Mouse (Mus musculus): Measurements from ENCODE around the gene Trhde. TPM values are rescaled to one million over a fixed set of nuclear protein-coding genes. Genes with fewer than 3 reads are reported as not detected.

Gene Trhde
- polyA plus RNA-seq, 1 experiment from 2014 or later, result 0.56 TPM

- 78% methylated on average over 3 of the region's 3 CpGs for WGBS
- no peaks in the 10 kb centered on the region for H3K27me3 ChIP-seq (ENCODE audit: control insufficient read depth, insufficient read depth, low read length)
- no peak for ATAC-seq (ENCODE audit: insufficient number of reproducible peaks, insufficient read depth, low FRiP score, low read depth)
- no peaks in the 10 kb centered on the region for H3K36me3 ChIP-seq (ENCODE audit: control insufficient read depth, insufficient read depth, low read length)
- H3K9ac ChIP-seq (replicated peaks; ENCODE audit: low read depth, low read length), result no peak overlapping the region
- H3K4me1 ChIP-seq (ENCODE audit: control insufficient read depth, insufficient read depth, low read length), result no peaks in the 10 kb centered on the region
- H3K4me3 ChIP-seq (ENCODE audit: low read depth, low read length), result no peak overlapping the region
- no peaks in the 10 kb centered on the region for H3K9me3 ChIP-seq (ENCODE audit: control insufficient read depth, low read depth, low read length)
- no peak overlapping the region for H3K27ac ChIP-seq (ENCODE audit: low read length)
- no peak overlapping the region for H3K4me2 ChIP-seq (replicated peaks; ENCODE audit: low read depth, low read length)
These were observed 383.1 kb downstream of the Trhde start for GRCm38 (mm10) chr10:114418956-114419530.

- Histone ChIP-seq H3K27me3 (ENCODE audit: control insufficient read depth, insufficient read depth, low read length) (no peaks in the 10 kb centered on the region), H3K27ac (ENCODE audit: low read length) (no peak overlapping the region), H3K4me3 (ENCODE audit: low read depth, low read length) (no peak overlapping the region), H3K36me3 (ENCODE audit: control insufficient read depth, insufficient read depth, low read length) (no peaks in the 10 kb centered on the region), H3K4me2 (replicated peaks; ENCODE audit: low read depth, low read length) (no peak overlapping the region), H3K4me1 (ENCODE audit: control insufficient read depth, insufficient read depth, low read length) (no peaks in the 10 kb centered on the region), H3K9ac (replicated peaks; ENCODE audit: low read depth, low read length) (no peak overlapping the region), H3K9me3 (ENCODE audit: control insufficient read depth, low read depth, low read length) (no peaks in the 10 kb centered on the region)
- no peak for ATAC-seq (ENCODE audit: insufficient number of reproducible peaks, insufficient read depth, low FRiP score, low read depth)
- 76% methylated on average over 2 of the region's 2 CpGs for WGBS
These were observed 386.4 kb downstream of the Trhde start for GRCm38 (mm10) chr10:114415717-114416116.

- no peak for ATAC-seq (ENCODE audit: insufficient number of reproducible peaks, insufficient read depth, low FRiP score, low read depth)
- 53% methylated on average over 7 of the region's 7 CpGs for WGBS
- H3K27ac ChIP-seq (ENCODE audit: low read length), result no peak overlapping the region
- H3K4me1 ChIP-seq (ENCODE audit: control insufficient read depth, insufficient read depth, low read length), result no peaks in the 10 kb centered on the region
- H3K36me3 ChIP-seq (ENCODE audit: control insufficient read depth, insufficient read depth, low read length), result no peaks in the 10 kb centered on the region
- H3K27me3 ChIP-seq (ENCODE audit: control insufficient read depth, insufficient read depth, low read length), result no peaks in the 10 kb centered on the region
- no peak overlapping the region for H3K4me2 ChIP-seq (replicated peaks; ENCODE audit: low read depth, low read length)
- H3K9me3 ChIP-seq (ENCODE audit: control insufficient read depth, low read depth, low read length), result no peaks in the 10 kb centered on the region
- H3K4me3 ChIP-seq (ENCODE audit: low read depth, low read length), result no peak overlapping the region
- H3K9ac ChIP-seq (replicated peaks; ENCODE audit: low read depth, low read length), result no peak overlapping the region
These were observed 396.8 kb downstream of the Trhde start for GRCm38 (mm10) chr10:114405260-114405659.

- Histone ChIP-seq H3K4me1 (ENCODE audit: control insufficient read depth, insufficient read depth, low read length) (no peaks in the 10 kb centered on the region), H3K9me3 (ENCODE audit: control insufficient read depth, low read depth, low read length) (no peaks in the 10 kb centered on the region), H3K27ac (ENCODE audit: low read length) (no peak overlapping the region), H3K36me3 (ENCODE audit: control insufficient read depth, insufficient read depth, low read length) (no peaks in the 10 kb centered on the region), H3K4me3 (ENCODE audit: low read depth, low read length) (no peak overlapping the region), H3K9ac (replicated peaks; ENCODE audit: low read depth, low read length) (no peak overlapping the region), H3K27me3 (ENCODE audit: control insufficient read depth, insufficient read depth, low read length) (no peaks in the 10 kb centered on the region), H3K4me2 (replicated peaks; ENCODE audit: low read depth, low read length) (no peak overlapping the region)
- ATAC-seq (ENCODE audit: insufficient number of reproducible peaks, insufficient read depth, low FRiP score, low read depth), result no peak
- WGBS, result 50% methylated on average over 2 of the region's 2 CpGs
These were observed 398.3 kb downstream of the Trhde start for GRCm38 (mm10) chr10:114403795-114404194.

- Histone ChIP-seq H3K9ac (replicated peaks; ENCODE audit: low read depth, low read length) (no peak overlapping the region), H3K4me1 (ENCODE audit: control insufficient read depth, insufficient read depth, low read length) (no peaks in the 10 kb centered on the region), H3K27ac (ENCODE audit: low read length) (no peak overlapping the region), H3K36me3 (ENCODE audit: control insufficient read depth, insufficient read depth, low read length) (no peaks in the 10 kb centered on the region), H3K27me3 (ENCODE audit: control insufficient read depth, insufficient read depth, low read length) (no peaks in the 10 kb centered on the region), H3K4me2 (replicated peaks; ENCODE audit: low read depth, low read length) (no peak overlapping the region), H3K9me3 (ENCODE audit: control insufficient read depth, low read depth, low read length) (no peaks in the 10 kb centered on the region), H3K4me3 (ENCODE audit: low read depth, low read length) (no peak overlapping the region)
- ATAC-seq (ENCODE audit: insufficient number of reproducible peaks, insufficient read depth, low FRiP score, low read depth), result no peak
- 82% methylated on average over 3 of the region's 3 CpGs for WGBS
These were observed 431.3 kb downstream of the Trhde start for GRCm38 (mm10) chr10:114370804-114371203.

GRCm38 (mm10) chr10:114363442-114363841, 438.7 kb downstream of the Trhde start:
- Histone ChIP-seq H3K4me2 (replicated peaks; ENCODE audit: low read depth, low read length) (no peak overlapping the region), H3K4me1 (ENCODE audit: control insufficient read depth, insufficient read depth, low read length) (no peaks in the 10 kb centered on the region), H3K9me3 (ENCODE audit: control insufficient read depth, low read depth, low read length) (no peaks in the 10 kb centered on the region), H3K36me3 (ENCODE audit: control insufficient read depth, insufficient read depth, low read length) (no peaks in the 10 kb centered on the region), H3K9ac (replicated peaks; ENCODE audit: low read depth, low read length) (no peak overlapping the region), H3K27ac (ENCODE audit: low read length) (no peak overlapping the region), H3K27me3 (ENCODE audit: control insufficient read depth, insufficient read depth, low read length) (no peaks in the 10 kb centered on the region), H3K4me3 (ENCODE audit: low read depth, low read length) (no peak overlapping the region)
- 76% methylated on average over 6 of the region's 6 CpGs for WGBS
- ATAC-seq (ENCODE audit: insufficient number of reproducible peaks, insufficient read depth, low FRiP score, low read depth), result no peak

- no peaks in the 10 kb centered on the region for H3K4me1 ChIP-seq (ENCODE audit: control insufficient read depth, insufficient read depth, low read length)
- H3K4me3 ChIP-seq (ENCODE audit: low read depth, low read length), result no peak overlapping the region
- H3K4me2 ChIP-seq (replicated peaks; ENCODE audit: low read depth, low read length), result no peak overlapping the region
- H3K9ac ChIP-seq (replicated peaks; ENCODE audit: low read depth, low read length), result no peak overlapping the region
- WGBS, result 47% methylated on average over 2 of the region's 2 CpGs
- no peaks in the 10 kb centered on the region for H3K36me3 ChIP-seq (ENCODE audit: control insufficient read depth, insufficient read depth, low read length)
- H3K9me3 ChIP-seq (ENCODE audit: control insufficient read depth, low read depth, low read length), result no peaks in the 10 kb centered on the region
- ATAC-seq (ENCODE audit: insufficient number of reproducible peaks, insufficient read depth, low FRiP score, low read depth), result no peak
- H3K27ac ChIP-seq (ENCODE audit: low read length), result no peak overlapping the region
- H3K27me3 ChIP-seq (ENCODE audit: control insufficient read depth, insufficient read depth, low read length), result no peaks in the 10 kb centered on the region
These were observed 439.5 kb downstream of the Trhde start for GRCm38 (mm10) chr10:114362631-114363030.

All from stomach, embryonic 14.5 days (tissue).